Mouse (Mus musculus) testis, adult 2 months (tissue): ENCODE measurements at regions not wholly inside any gene's neighbourhood (a gene's known extent, or its start where the extent isn't known, plus 50 kb on each side); places are given as distances from the start of the nearest gene placed in this dataset.

Experiments
- CTCF ChIP-seq: fragments of 200-500 bp; IDR thresholded peaks from 2 replicates; pipeline ENCODE4 v1.5.1; 2012; ENCODE audit warnings: low read depth, mild to moderate bottlenecking, inconsistent platforms, low read length, moderate library complexity; ENCODE audit not compliant: control insufficient read depth, insufficient read depth, insufficient replicate concordance
- POLR2A ChIP-seq: fragments of 200-500 bp; IDR thresholded peaks from 2 replicates; pipeline ENCODE4 v1.6.1; 2012; ENCODE audit warnings: low read depth, mild to moderate bottlenecking, inconsistent platforms, low read length, moderate library complexity; ENCODE audit not compliant: control insufficient read depth

DNA sequence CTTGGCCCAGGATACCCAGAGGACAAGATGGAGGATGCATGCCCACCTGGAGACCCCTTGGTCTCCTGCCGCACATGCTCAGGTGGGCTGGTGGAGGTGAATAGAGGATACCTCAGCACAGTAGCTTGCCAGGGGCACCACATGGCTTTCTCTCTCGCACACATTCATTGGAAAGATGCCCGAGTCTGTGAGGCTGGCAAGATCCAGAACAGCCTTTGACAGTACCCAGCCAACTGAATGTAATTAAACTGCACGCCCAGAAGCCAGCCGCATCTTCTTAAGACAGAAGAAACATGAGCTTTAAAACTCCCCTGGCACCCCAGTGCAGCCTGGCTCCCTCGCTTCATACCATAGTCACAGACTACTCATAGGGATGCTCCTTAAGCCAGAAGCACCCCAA lies 143.4 kb downstream of the 2410131K14Rik start:
- TF ChIP-seq POLR2A (no peak), CTCF (no peak)
